In genomic region chr19:57611291-57612178, GRCm38 (mm10) we compare ENCODE assay signal across 8 mouse cellular contexts. TPM values are rescaled to one million over a fixed set of nuclear protein-coding genes. Genes with fewer than 3 reads are reported as not detected.
DNase-seq lines count a peak whose midpoint lies in the region; ATAC-seq lines count a peak whose summit lies in the region.

No protein-coding gene starts in this region.

- peak overlapping the region; percentile 56 for H3K9ac ChIP-seq in limb, embryonic 15.5 days
- H3K9ac ChIP-seq in midbrain, embryonic 15.5 days, result peak overlapping the region; percentile 78

- under 1% methylated on average over 50 of the region's 57 CpGs for WGBS in limb, embryonic 15.5 days
- under 1% methylated on average over 55 of the region's 57 CpGs for WGBS in midbrain, embryonic 15.5 days

- H3K27ac ChIP-seq in limb, embryonic 15.5 days, result peak overlapping the region; percentile 99
- peak overlapping the region; percentile 96 for H3K27ac ChIP-seq in midbrain, embryonic 15.5 days

- no peaks in the 10 kb centered on the region for H3K9me3 ChIP-seq in limb, embryonic 15.5 days
- no peaks in the 10 kb centered on the region for H3K9me3 ChIP-seq in midbrain, embryonic 15.5 days

- H3K27me3 ChIP-seq in limb, embryonic 15.5 days, result no peaks in the 10 kb centered on the region
- no peaks in the 10 kb centered on the region for H3K27me3 ChIP-seq in midbrain, embryonic 15.5 days (replicated peaks)

- H3K4me1 ChIP-seq in limb, embryonic 15.5 days, result peaks cover 13% of the 10 kb centered on the region
- H3K4me1 ChIP-seq in midbrain, embryonic 15.5 days, result peaks cover 41% of the 10 kb centered on the region

- 0 out of 2 replicates have a peak, but pooled peaks have one; percentile 57 for ATAC-seq in limb, embryonic 15.5 days (ENCODE audit: insufficient number of reproducible peaks, low FRiP score, low TSS enrichment, low read depth)
- ATAC-seq in midbrain, embryonic 15.5 days (replicated peaks), result peak; percentile 82

- DNase-seq in spleen, adult 18-20 months, result peak; percentile 57 to 69
- no peak for DNase-seq in spleen, adult 12 weeks (ENCODE audit: low spot score)
- DNase-seq in embryo, embryonic 10 days (ENCODE audit: low spot score), result peak; percentile 57
- DNase-seq in heart, adult 18-20 months, result peak; percentile 56 to 71
- peak; percentile 78 for DNase-seq in kidney, adult 18-20 months
- DNase-seq in spleen, postnatal 4 days (ENCODE audit: low spot score in 2 of 2), result peak; percentile 56 to 83

- peak overlapping the region; percentile 82 for H3K4me2 ChIP-seq in limb, embryonic 15.5 days
- peak overlapping the region; percentile 89 for H3K4me2 ChIP-seq in midbrain, embryonic 15.5 days

- H3K4me3 ChIP-seq in limb, embryonic 15.5 days, result peak overlapping the region; percentile 96
- H3K4me3 ChIP-seq in midbrain, embryonic 15.5 days, result peak overlapping the region; percentile 71

- no peaks in the 10 kb centered on the region for H3K36me3 ChIP-seq in limb, embryonic 15.5 days
- H3K36me3 ChIP-seq in midbrain, embryonic 15.5 days (replicated peaks), result no peaks in the 10 kb centered on the region

RNA-seq across cellular contexts. Expression of gene Atrnl1, which starts 0.7 kb away (rescaled TPM):
- 10 to 100 TPM; 12.9 to 15.9 TPM for total RNA-seq in heart, adult 18-20 months (2021)
- polyA plus RNA-seq in limb, embryonic 15.5 days (2015; fragmentation: Nextera tagmentation; extraction: Ambion mirVana), result 4.9 and 7.7 TPM in 2 replicates
- 9.4 and 9.8 TPM in 2 replicates for polyA plus RNA-seq in midbrain, embryonic 15.5 days (2015; fragmentation: Nextera tagmentation; extraction: Ambion mirVana)
